Mouse (Mus musculus) intestine, postnatal 0 days (tissue): ENCODE results near the gene Egr4. TPM values are rescaled to one million over a fixed set of nuclear protein-coding genes. Genes with fewer than 3 reads are reported as not detected.

Experiments used
- ATAC-seq: fragments of 200-750 bp; cut with Nextera tagmentation; 2 replicates; pipeline ENCODE4 v1.8.0; 2017; ENCODE audit warnings: mild to moderate bottlenecking, moderate TSS enrichment, moderate library complexity
- H3K27ac ChIP-seq: fragments of 300-500 bp; sonication (generic); 2 replicates; pipeline ENCODE4 v1.5.1; 2014; ENCODE audit warnings: mild to moderate bottlenecking, low read depth, low read length, moderate library complexity
- H3K27me3 ChIP-seq: fragments of 300-500 bp; sonication (generic); replicated peaks from 2 replicates; pipeline ENCODE4 v1.6.1; 2014; ENCODE audit warnings: low read length, mixed read lengths; ENCODE audit not compliant: control insufficient read depth, insufficient read depth
- H3K36me3 ChIP-seq: fragments of 300-500 bp; sonication (generic); 2 replicates; pipeline ENCODE4 v1.6.1; 2014; ENCODE audit warnings: mild to moderate bottlenecking, moderate library complexity; ENCODE audit not compliant: control insufficient read depth, insufficient read depth
- H3K4me1 ChIP-seq: fragments of 300-500 bp; sonication (generic); replicated peaks from 2 replicates; pipeline ENCODE4 v1.6.1; 2014; ENCODE audit warnings: antibody characterized with exemption, low read length, mixed read lengths; ENCODE audit not compliant: control insufficient read depth, insufficient read depth
- H3K4me2 ChIP-seq: fragments of 300-500 bp; sonication (generic); replicated peaks from 2 replicates; pipeline ENCODE4 v1.6.1; 2014; ENCODE audit warnings: low read depth, mild to moderate bottlenecking, moderate library complexity
- H3K4me3 ChIP-seq: fragments of 300-500 bp; sonication (generic); 2 replicates; pipeline ENCODE4 v1.5.1; 2014; ENCODE audit warnings: low read depth, low read length
- H3K9ac ChIP-seq: fragments of 300-500 bp; sonication (generic); 2 replicates; pipeline ENCODE4 v1.6.1; 2014; ENCODE audit warnings: mild to moderate bottlenecking, low read depth, low read length
- H3K9me3 ChIP-seq: fragments of 300-500 bp; sonication (generic); 2 replicates; pipeline ENCODE4 v1.6.1; 2016; ENCODE audit warnings: mixed run types; ENCODE audit not compliant: control insufficient read depth
- CTCF ChIP-seq: sonication (generic); IDR thresholded peaks from 2 replicates; pipeline ENCODE4 v1.5.1; 2016; ENCODE audit warnings: low read depth, mild to moderate bottlenecking, control low read depth, antibody characterized with exemption, moderate library complexity
- WGBS: fragments of 180-500 bp; shearing (Covaris S2); extraction: QIAGEN DNeasy Blood & Tissue Kit; methylation state at CpG from one replicate; pipeline ENCODE4 v1.1.7; 2014; 5-methylcytosine and 5-hydroxymethylcytosine counted together
- polyA plus RNA-seq: library from polyadenylated mRNA; unstranded; fragments of >200 nt; fragmentation: Nextera tagmentation; extraction: Ambion mirVana; gene quantifications from 2 replicates; pipeline ENCODE4 v1.2.1, GENCODE M21; 2015

The Egr4 gene
- polyA plus RNA-seq, 1 experiment from 2014 or later: not detected

GRCm38 (mm10) chr6:85522026-85522425 lies 8.6 kb upstream of the Egr4 start:
- Histone ChIP-seq H3K36me3 (no peaks in the 10 kb centered on the region), H3K9me3 (no peaks in the 10 kb centered on the region), H3K4me3 (no peak overlapping the region), H3K27me3 (0 out of 2 replicates have a peak, but pooled peaks cover 5% of the 10 kb centered on the region), H3K4me1 (no peaks in the 10 kb centered on the region), H3K9ac (no peak overlapping the region), H3K27ac (no peak overlapping the region), H3K4me2 (no peak overlapping the region)
- TF ChIP-seq CTCF: no peak
- no peak for ATAC-seq
- 78% methylated on average over 5 of the region's 5 CpGs for WGBS

DNA sequence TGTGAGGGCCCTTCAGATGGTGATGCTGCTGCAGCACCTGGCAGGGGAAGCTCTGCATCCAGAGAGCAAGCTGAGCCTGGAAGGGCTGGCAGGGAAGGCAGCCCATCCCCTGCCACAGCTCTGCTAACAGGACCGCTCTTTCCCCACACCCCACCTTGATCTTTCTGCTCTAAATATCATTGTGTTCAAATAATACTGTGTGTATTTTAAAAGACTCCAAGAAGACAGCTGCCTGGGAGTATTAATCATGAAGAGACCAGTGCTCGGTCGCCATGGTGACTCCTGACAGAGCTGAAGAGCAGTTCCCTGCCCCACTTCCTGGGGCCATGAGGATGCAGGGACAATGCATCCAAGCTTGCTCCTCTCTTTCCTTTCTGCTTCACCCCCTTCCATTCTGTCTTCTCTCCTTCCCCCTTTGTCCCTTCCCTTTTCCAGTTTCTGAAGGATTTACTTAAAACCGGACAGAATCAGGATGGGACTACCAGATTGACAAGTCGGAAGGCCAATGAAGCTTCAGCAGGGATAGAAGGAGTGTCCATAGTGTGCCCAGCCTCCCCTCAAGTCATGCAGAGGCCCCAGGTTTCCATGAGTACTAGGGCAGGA lies 4.8 kb upstream of the Egr4 start:
- 57% methylated on average over 5 of the region's 5 CpGs for WGBS
- Histone ChIP-seq H3K27me3 (peaks cover 28% of the 10 kb centered on the region), H3K36me3 (no peaks in the 10 kb centered on the region), H3K4me1 (no peaks in the 10 kb centered on the region), H3K4me2 (no peak overlapping the region), H3K27ac (no peak overlapping the region), H3K4me3 (no peak overlapping the region), H3K9ac (no peak overlapping the region), H3K9me3 (no peaks in the 10 kb centered on the region)
- TF ChIP-seq CTCF: no peak
- no peak for ATAC-seq

DNA sequence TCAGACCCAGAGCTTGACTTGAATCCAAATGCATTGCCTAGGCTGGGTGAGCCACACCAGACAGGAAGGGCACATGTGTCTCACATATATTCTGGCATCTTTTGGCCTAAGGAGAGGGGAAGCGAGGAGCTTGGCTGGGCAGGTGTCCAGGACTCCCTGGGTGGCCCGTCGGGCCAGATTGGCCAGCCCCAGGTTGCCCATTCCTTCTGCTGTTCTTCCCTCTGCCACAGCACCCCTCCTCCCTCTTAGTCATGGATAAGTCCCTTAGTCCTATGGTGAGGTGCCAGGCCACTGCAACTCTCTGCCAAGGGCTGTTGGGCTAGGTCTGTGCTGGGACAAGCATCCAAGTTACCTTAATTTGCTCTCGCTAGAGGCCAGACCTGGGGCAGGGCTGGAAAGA lies 2.6 kb upstream of the Egr4 start:
- Histone ChIP-seq H3K9me3 (no peaks in the 10 kb centered on the region), H3K4me1 (no peaks in the 10 kb centered on the region), H3K4me3 (no peak overlapping the region), H3K27ac (no peak overlapping the region), H3K36me3 (no peaks in the 10 kb centered on the region; the same call in 1 of the 2 replicates), H3K9ac (no peak overlapping the region), H3K4me2 (no peak overlapping the region), H3K27me3 (peaks cover 50% of the 10 kb centered on the region)
- no peak for ATAC-seq
- TF ChIP-seq CTCF: no peak
- 82% methylated on average over 4 of the region's 4 CpGs for WGBS

- H3K9ac ChIP-seq: no peak overlapping the region
- H3K4me2 ChIP-seq: peak overlapping the region; percentile 74
- H3K4me1 ChIP-seq: no peaks in the 10 kb centered on the region
- no peak for ATAC-seq
- no peaks in the 10 kb centered on the region for H3K9me3 ChIP-seq
- H3K36me3 ChIP-seq: no peaks in the 10 kb centered on the region; the same call in 1 of the 2 replicates
- peak overlapping the region; percentile 46 for H3K4me3 ChIP-seq
- peaks cover 62% of the 10 kb centered on the region for H3K27me3 ChIP-seq
- no peak for TF ChIP-seq CTCF
- WGBS: 1% methylated on average over 77 of the region's 90 CpGs
- no peak overlapping the region for H3K27ac ChIP-seq
Measured at GRCm38 (mm10) chr6:85512577-85513530, 535 bp downstream of the Egr4 start.

- no peak overlapping the region for H3K27ac ChIP-seq
- H3K4me2 ChIP-seq: peak overlapping the region; percentile 44
- no peak for TF ChIP-seq CTCF
- ATAC-seq: no peak
- no peaks in the 10 kb centered on the region for H3K9me3 ChIP-seq
- WGBS: under 1% methylated on average over 21 of the region's 36 CpGs
- H3K36me3 ChIP-seq: no peaks in the 10 kb centered on the region; the same call in 1 of the 2 replicates
- peak overlapping the region; percentile 46 for H3K4me3 ChIP-seq
- H3K27me3 ChIP-seq: peaks cover 61% of the 10 kb centered on the region
- no peak overlapping the region for H3K9ac ChIP-seq
- no peaks in the 10 kb centered on the region for H3K4me1 ChIP-seq
Measured at GRCm38 (mm10) chr6:85512056-85512440, 1.3 kb downstream of the Egr4 start.

- Histone ChIP-seq H3K27me3 (peaks cover 55% of the 10 kb centered on the region), H3K4me3 (peak overlapping the region; percentile 46), H3K4me2 (peak overlapping the region; percentile 44), H3K27ac (no peak overlapping the region), H3K4me1 (no peaks in the 10 kb centered on the region), H3K9ac (no peak overlapping the region), H3K36me3 (no peaks in the 10 kb centered on the region; the same call in 1 of the 2 replicates), H3K9me3 (no peaks in the 10 kb centered on the region)
- under 1% methylated on average over 84 of the region's 88 CpGs for WGBS
- ATAC-seq: no peak
- TF ChIP-seq CTCF: no peak
Measured at GRCm38 (mm10) chr6:85511286-85512055, 1.9 kb downstream of the Egr4 start.
